In genomic region chr16:91139481-91139880, GRCm38 (mm10) we compare ENCODE assay signal across 9 mouse cellular contexts. TPM values are rescaled to one million over a fixed set of nuclear protein-coding genes. Genes with fewer than 3 reads are reported as not detected.
DNase-seq lines count a peak whose midpoint lies in the region.
"Had no signal": no experiment of that assay in that cellular context is flagged by ENCODE, and none has a peak within 500 bp of the region (broad histone marks: within the 10 kb centered on the region; RNA-seq: fewer than 3 reads in every experiment).

No protein-coding gene starts in this region.

- peak; percentile 39 to 58 for DNase-seq in cerebellum, postnatal 10 days
- DNase-seq in cerebellum, adult 18-20 months: no peak
- DNase-seq in lung, postnatal 10 days: peak; percentile 25
- DNase-seq in lung, postnatal 36 days: no peak
- peak; percentile 70 for DNase-seq in heart, postnatal 4 days
- peak; percentile 67 for DNase-seq in retina, embryonic 14.5 days (ENCODE audit: low spot score)
- no peak for DNase-seq in kidney, adult 18-20 months
- DNase-seq in urinary bladder, postnatal 25 days (ENCODE audit: low spot score): no peak
- DNase-seq: liver, postnatal 0 days had no signal

RNA-seq across cellular contexts. Expression of gene 4932438H23Rik, which starts 44.6 kb away (rescaled TPM):
- total RNA-seq in heart, postnatal 4 days (2021): under 1 TPM in 1 of 2 experiments, not detected in 1; 0.23 TPM

Comparison
In these comparisons a context has a peak if more than half of its experiments do, and no peak if none do; other contexts are left out.
1. DNase-seq: peak in cerebellum, postnatal 10 days (2 of 2), lung, postnatal 10 days (single experiment), heart, postnatal 4 days (single experiment) and retina, embryonic 14.5 days (single experiment); none in cerebellum, adult 18-20 months (0 of 2), lung, postnatal 36 days (single experiment), kidney, adult 18-20 months (single experiment) and urinary bladder, postnatal 25 days (single experiment).